Mouse (Mus musculus) left cerebral cortex, adult 18-20 months (tissue): ENCODE measurements around the gene Hist1h1a. TPM values are rescaled to one million over a fixed set of nuclear protein-coding genes. Genes with fewer than 3 reads are reported as not detected.

Source experiments
- microRNA-seq, 2 experiments: library from miRNA; unstranded; fragments of <30 nt; microRNA quantifications; one replicate each; pipeline ENCODE4 v1.2.0; 2021
- total RNA-seq, 2 experiments: library from RNA; stranded (reverse); gene quantifications; 2 replicates each; pipeline ENCODE4 v1.2.3; 2021

The Hist1h1a gene
- total RNA-seq, 2 experiments from 2014 or later: 24.9 to 25.2 TPM

Small RNA genes lying within 50 kb of the gene (microRNA-seq; reads per million reads assigned to microRNA genes)
- 0 reads per million in 2 experiments for gene Gm44314
- 0 reads per million in 2 experiments for gene Gm44484

Other genes with a start within 250 kb of the Hist1h1a start
- 100 to 1,000 TPM; 329 to 333 TPM for gene Hist1h4h, start 232.6 kb upstream of the Hist1h1a start, total RNA-seq
- gene Hist1h2af, start 229.8 kb upstream of the Hist1h1a start, total RNA-seq: 1 to 10 TPM; 1.5 to 3.4 TPM
- gene Hist1h3g, start 228.2 kb upstream of the Hist1h1a start, total RNA-seq: 1 to 10 TPM; 3.1 to 3.5 TPM
- gene Hist1h2bh, start 220.3 kb upstream of the Hist1h1a start, total RNA-seq: under 1 TPM; 0.54 to 0.67 TPM
- 10 to 100 TPM; 16.3 to 17.0 TPM for gene Hist1h3f, start 219.6 kb upstream of the Hist1h1a start, total RNA-seq
- gene Hist1h4f, start 212.0 kb upstream of the Hist1h1a start, total RNA-seq: 100 to 1,000 TPM; 168 to 177 TPM
- gene Hist1h1d, start 210.4 kb upstream of the Hist1h1a start, total RNA-seq: 1 to 10 TPM; 3.1 to 3.7 TPM
- 10 to 100 TPM; 47.4 to 48.5 TPM for gene Hist1h3e, start 201.3 kb upstream of the Hist1h1a start, total RNA-seq
- 1 to 10 TPM; 4.3 to 7.1 TPM for gene Hist1h2ae, start 192.4 kb upstream of the Hist1h1a start, total RNA-seq
- 10 to 100 TPM; 61.6 to 70.8 TPM for gene Hist1h2bg, start 192.3 kb upstream of the Hist1h1a start, total RNA-seq
- gene Hist1h2bf, start 189.5 kb upstream of the Hist1h1a start, total RNA-seq: 10 to 100 TPM; 14.7 to 26.1 TPM
- gene Hist1h2ad, start 189.3 kb upstream of the Hist1h1a start, total RNA-seq: 10 to 100 TPM in 1 of 2 experiments, 1 to 10 TPM in 1; 6.3 to 11.0 TPM
- gene Hist1h3d, start 187.9 kb upstream of the Hist1h1a start, total RNA-seq: 10 to 100 TPM in 1 of 2 experiments, 1 to 10 TPM in 1; 9.3 to 10.4 TPM
- 100 to 1,000 TPM; 166 to 191 TPM for gene Hist1h4d, start 182.1 kb upstream of the Hist1h1a start, total RNA-seq
- gene Hist1h2be, start 142.5 kb upstream of the Hist1h1a start, total RNA-seq: 1 to 10 TPM; 7.9 TPM
- gene Hist1h1e, start 141.1 kb upstream of the Hist1h1a start, total RNA-seq: 10 to 100 TPM; 49.2 to 54.0 TPM
- 1 to 10 TPM; 2.4 to 2.5 TPM for gene Hist1h2ac, start 79.7 kb upstream of the Hist1h1a start, total RNA-seq
- 10 to 100 TPM; 29.7 to 32.4 TPM for gene Hist1h2bc, start 79.5 kb upstream of the Hist1h1a start, total RNA-seq
- not detected for gene Hist1h1t, start 67.9 kb upstream of the Hist1h1a start, total RNA-seq
- 100 to 1,000 TPM; 114 to 117 TPM for gene Hist1h4c, start 65.2 kb upstream of the Hist1h1a start, total RNA-seq
- 1 to 10 TPM; 3.4 to 3.9 TPM for gene Hfe, start 52.8 kb upstream of the Hist1h1a start, total RNA-seq
- 10 to 100 TPM; 55.8 to 61.1 TPM for gene Hist1h1c, start 24.9 kb upstream of the Hist1h1a start, total RNA-seq
- not detected for gene Hist1h3c, start 18.1 kb upstream of the Hist1h1a start, total RNA-seq
- gene Hist1h2bb, start 16.9 kb upstream of the Hist1h1a start, total RNA-seq: 10 to 100 TPM; 17.8 to 19.6 TPM
- gene Hist1h2ab, start 12.5 kb upstream of the Hist1h1a start, total RNA-seq: 10 to 100 TPM; 17.2 to 22.5 TPM
- gene Hist1h3b, start 11.4 kb upstream of the Hist1h1a start, total RNA-seq: 1 to 10 TPM; 4.3 to 9.9 TPM
- gene Hist1h4b, start 6.7 kb upstream of the Hist1h1a start, total RNA-seq: 10 to 100 TPM; 92.6 to 94.4 TPM
- gene Hist1h4a, start 2.4 kb upstream of the Hist1h1a start, total RNA-seq: 10 to 100 TPM; 64.4 to 74.0 TPM
- gene Hist1h3a, start 1.3 kb upstream of the Hist1h1a start, total RNA-seq: 10 to 100 TPM; 42.3 to 45.0 TPM
- not detected for gene Trim38, start 6.2 kb downstream of the Hist1h1a start, total RNA-seq
- gene Slc17a2, start 43.3 kb downstream of the Hist1h1a start, total RNA-seq: not detected
- not detected for gene Slc17a3, start 75.8 kb downstream of the Hist1h1a start, total RNA-seq
- gene Slc17a1, start 104.1 kb downstream of the Hist1h1a start, total RNA-seq: not detected
- not detected for gene Slc17a4, start 151.3 kb downstream of the Hist1h1a start, total RNA-seq
- not detected for gene Hist1h2ba, start 170.5 kb downstream of the Hist1h1a start, total RNA-seq
- not detected for gene Hist1h2aa, start 170.8 kb downstream of the Hist1h1a start, total RNA-seq
- gene Scgn, start 227.5 kb downstream of the Hist1h1a start, total RNA-seq: not detected